Comparison of ENCODE assay signal across 22 mouse cellular contexts in the genomic region with DNA sequence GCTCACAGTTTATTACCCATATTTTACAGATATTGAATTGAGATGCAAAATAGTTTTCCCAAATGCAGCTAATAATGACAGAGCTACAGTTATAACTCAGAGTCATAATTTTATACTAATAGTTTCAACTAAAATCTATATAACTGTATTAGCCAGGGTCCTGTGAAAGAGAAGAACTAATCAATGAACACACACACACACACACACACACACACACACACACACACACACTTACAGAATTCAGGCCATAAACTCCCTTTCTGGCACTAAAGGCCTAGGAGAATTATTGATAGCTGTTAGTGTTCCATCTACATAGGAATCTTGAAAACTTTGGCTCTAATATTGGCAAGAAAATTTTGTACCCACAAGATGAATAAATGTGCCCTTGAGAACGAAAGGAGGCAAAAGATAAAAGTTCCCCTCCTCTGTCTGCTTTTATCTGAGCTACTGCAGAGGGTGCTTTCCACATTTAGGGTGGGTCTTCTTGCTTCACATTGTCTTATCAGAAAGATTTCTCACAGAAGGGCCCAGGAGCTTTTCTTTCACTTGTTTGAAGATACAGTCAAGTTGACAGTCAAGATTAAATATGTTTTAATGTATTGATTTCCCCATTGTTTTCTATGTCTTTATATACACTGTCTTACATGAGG.
A peak's percentile ranks its signal among the peaks of the same experiment; 100 is the strongest.
DNase-seq lines count a peak whose midpoint lies in the region; ATAC-seq and TF ChIP-seq lines count a peak whose summit lies in the region.
"Had no signal": no experiment of that assay in that cellular context is flagged by ENCODE, and none has a peak within 500 bp of the region (broad histone marks: within the 10 kb centered on the region; RNA-seq: fewer than 3 reads in every experiment).

No protein-coding gene starts in this region.

- no peak for TF ChIP-seq EP300 in heart, adult 2 months (IDR thresholded peaks at IDR 0.05; ENCODE audit: insufficient read depth, low read depth, low read length)
- TF ChIP-seq EP300 in liver, postnatal 0 days (IDR thresholded peaks at IDR 0.05; ENCODE audit: low read depth), result peak; percentile 94

- no peaks in the 10 kb centered on the region for H3K79me2 ChIP-seq in heart, adult 2 months (replicated peaks; ENCODE audit: control insufficient read depth, insufficient read depth, low read length)

- no peaks in the 10 kb centered on the region for H3K36me3 ChIP-seq in heart, embryonic 11.5 days (ENCODE audit: control insufficient read depth, insufficient read depth, low read length)
- H3K36me3 ChIP-seq in heart, adult 2 months (ENCODE audit: control insufficient read depth, insufficient read depth, low read length), result no peaks in the 10 kb centered on the region
- H3K36me3 ChIP-seq in liver, postnatal 0 days (replicated peaks; ENCODE audit: insufficient read depth, low read length), result no peaks in the 10 kb centered on the region
- H3K36me3 ChIP-seq: heart, embryonic 10.5 days; hindbrain, embryonic 13.5 days; neural tube, embryonic 13.5 days had no signal

- H3K9me3 ChIP-seq in heart, embryonic 11.5 days (replicated peaks; ENCODE audit: control insufficient read depth, low read length), result no peaks in the 10 kb centered on the region
- H3K9me3 ChIP-seq in liver, postnatal 0 days (ENCODE audit: low read length), result no peaks in the 10 kb centered on the region
- H3K9me3 ChIP-seq: heart, embryonic 10.5 days; hindbrain, embryonic 13.5 days; neural tube, embryonic 13.5 days had no signal

- no peaks in the 10 kb centered on the region for H3K4me1 ChIP-seq in heart, embryonic 11.5 days (ENCODE audit: control insufficient read depth, insufficient read depth, low read length)
- H3K4me1 ChIP-seq in heart, adult 2 months (ENCODE audit: control insufficient read depth, insufficient read depth, low read length), result no peaks in the 10 kb centered on the region
- H3K4me1 ChIP-seq in liver, postnatal 0 days (ENCODE audit: insufficient read depth), result no peaks in the 10 kb centered on the region
- H3K4me1 ChIP-seq: heart, embryonic 10.5 days; hindbrain, embryonic 13.5 days; neural tube, embryonic 13.5 days had no signal

- H3K9ac ChIP-seq in heart, embryonic 11.5 days (ENCODE audit: low read depth, low read length), result no peak overlapping the region
- H3K9ac ChIP-seq in heart, adult 2 months (ENCODE audit: low read depth, low read length), result no peak overlapping the region
- no peak overlapping the region for H3K9ac ChIP-seq in liver, postnatal 0 days (replicated peaks)
- H3K9ac ChIP-seq: hindbrain, embryonic 13.5 days; neural tube, embryonic 13.5 days had no signal

- intact Hi-C loops in heart, adult 2 months (cut with DNase I), result no loop called here

- DNase-seq in heart, adult 2 months, result no peak
- peak; percentile 42 for DNase-seq in c-Kit-negative CD71-positive TER-119-positive erythroid progenitor cells, embryonic 14.5 days (ENCODE audit: low read depth, low spot score)
- DNase-seq in liver, result peak; percentile 21
- DNase-seq in liver, postnatal 0 days, result no peak
- DNase-seq in embryo, embryonic 9.5 days (ENCODE audit: extremely low spot score), result no peak
- DNase-seq in urinary bladder, postnatal 14 days (ENCODE audit: low spot score), result no peak
- no peak for DNase-seq in right cerebral cortex, postnatal 25 days
- DNase-seq: cerebellum, postnatal 10 days; gastrocnemius, postnatal 36 days; heart, postnatal 14 days; kidney, adult 8-10 months; kidney, postnatal 14 days; layer of hippocampus, postnatal 36 days; midbrain, embryonic 14.5 days; right cerebral cortex, adult 18-20 months; spleen, adult 18-20 months had no signal

- no peaks in the 10 kb centered on the region for H3K27me3 ChIP-seq in heart, embryonic 11.5 days (ENCODE audit: control insufficient read depth, insufficient read depth, low read length)
- no peaks in the 10 kb centered on the region for H3K27me3 ChIP-seq in heart, adult 2 months (ENCODE audit: control insufficient read depth, insufficient read depth, low read length)
- no peaks in the 10 kb centered on the region for H3K27me3 ChIP-seq in liver, postnatal 0 days (ENCODE audit: insufficient read depth, low read length)
- H3K27me3 ChIP-seq: hindbrain, embryonic 13.5 days; neural tube, embryonic 13.5 days had no signal

- no peak overlapping the region for H3K4me2 ChIP-seq in heart, embryonic 11.5 days
- H3K4me2 ChIP-seq in liver, postnatal 0 days (ENCODE audit: low read depth, low read length), result peak overlapping the region; percentile 20; the same call in 1 of the 2 replicates
- H3K4me2 ChIP-seq: hindbrain, embryonic 13.5 days; neural tube, embryonic 13.5 days had no signal

- no peak for TF ChIP-seq POLR2A in heart, adult 2 months (IDR thresholded peaks at IDR 0.05; ENCODE audit: insufficient read depth, low read depth, low read length)

- no peak overlapping the region for H3K4me3 ChIP-seq in heart, embryonic 11.5 days (ENCODE audit: low read depth, low read length)
- no peak overlapping the region for H3K4me3 ChIP-seq in heart, adult 2 months
- H3K4me3 ChIP-seq in liver, postnatal 0 days (ENCODE audit: low read depth, low read length), result no peak overlapping the region
- H3K4me3 ChIP-seq: heart, embryonic 10.5 days; hindbrain, embryonic 13.5 days; layer of hippocampus, adult 2 months; neural tube, embryonic 13.5 days had no signal

- no peak for TF ChIP-seq CTCF in heart, adult 2 months (IDR thresholded peaks at IDR 0.05)
- TF ChIP-seq CTCF in liver, postnatal 0 days (IDR thresholded peaks at IDR 0.05; ENCODE audit: low read depth), result no peak

- WGBS in heart, embryonic 11.5 days (ENCODE audit: insufficient replicate concordance), result 30% methylated on average over 1 of the region's 1 CpGs
- WGBS in heart, adult 2 months, result 29% methylated on average over 1 of the region's 1 CpGs
- WGBS in liver, postnatal 0 days (ENCODE audit: insufficient replicate concordance), result 45% methylated on average over 1 of the region's 1 CpGs

- no peak overlapping the region for H3K27ac ChIP-seq in heart, embryonic 11.5 days (ENCODE audit: low read depth, low read length)
- no peak overlapping the region for H3K27ac ChIP-seq in heart, adult 2 months
- H3K27ac ChIP-seq in liver, postnatal 0 days (ENCODE audit: low read depth), result no peak overlapping the region
- H3K27ac ChIP-seq: heart, embryonic 10.5 days; hindbrain, embryonic 13.5 days; layer of hippocampus, adult 2 months; neural tube, embryonic 13.5 days had no signal

- peak; percentile 82 for ATAC-seq in heart, embryonic 11.5 days (replicated peaks; ENCODE audit: insufficient number of reproducible peaks, low FRiP score, low TSS enrichment)
- ATAC-seq in liver, postnatal 0 days, result peak; percentile 91
- ATAC-seq: forebrain, embryonic 16.5 days had no signal

Comparison
In these comparisons a context has a peak if more than half of its experiments do, and no peak if none do; other contexts are left out.
1. DNase-seq: peak in c-Kit-negative CD71-positive TER-119-positive erythroid progenitor cells, embryonic 14.5 days (single experiment) and liver (single experiment); none in heart, adult 2 months (0 of 2), liver, postnatal 0 days (single experiment), embryo, embryonic 9.5 days (single experiment), urinary bladder, postnatal 14 days (single experiment) and right cerebral cortex, postnatal 25 days (single experiment).